Mouse (Mus musculus): ENCODE results near the gene Sap18b. TPM values are rescaled to one million over a fixed set of nuclear protein-coding genes. Genes with fewer than 3 reads are reported as not detected.
"Not testable (repeated sequence)": the region's sequence is repeated elsewhere in the genome, so short reads cannot be mapped to it uniquely, and the experiment has no call there.

The Sap18b gene
- total RNA-seq, 4 experiments from 2014 or later = 46.8 to 88.6 (median 67.0) TPM

GRCm38 (mm10) chr8:95822096-95822495 is 3.0 kb upstream of the Sap18b start:
- DNase-seq (ENCODE audit: low spot score in 2 of 2) = no peak

- no peak for DNase-seq (ENCODE audit: low spot score in 2 of 2)
Measured at GRCm38 (mm10) chr8:95822699-95823098, 2.4 kb upstream of the Sap18b start.

DNA sequence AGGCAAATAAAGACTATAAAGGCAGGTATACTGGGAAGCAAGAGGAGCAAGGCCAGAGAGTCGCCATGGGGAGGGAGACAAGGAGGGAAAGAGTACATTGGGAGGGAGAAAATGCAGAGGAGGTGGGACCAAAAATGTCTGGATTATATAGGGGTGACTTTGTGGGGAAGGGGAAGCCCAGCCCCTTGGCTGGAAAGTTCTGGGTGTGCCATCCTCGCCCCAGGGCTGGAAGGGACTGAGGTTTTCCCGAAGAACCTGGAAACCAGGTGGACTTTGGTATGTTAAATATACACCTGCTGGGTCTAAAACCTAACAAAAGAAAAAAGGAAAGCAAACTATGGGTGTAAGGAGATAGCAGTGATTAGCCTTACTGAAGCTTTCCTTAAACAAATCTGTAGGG is 5.0 kb downstream of the Sap18b start:
- no peak for DNase-seq (ENCODE audit: low spot score in 2 of 2)

GRCm38 (mm10) chr8:95832603-95833434 is 7.7 kb downstream of the Sap18b start:
- peak; percentile 63 to 67 for DNase-seq (ENCODE audit: low spot score in 2 of 2)

- DNase-seq (ENCODE audit: low spot score in 2 of 2) = no peak
Measured at GRCm38 (mm10) chr8:95833435-95833984, 8.4 kb downstream of the Sap18b start.

- DNase-seq (ENCODE audit: low spot score in 2 of 2) = no peak
Measured at GRCm38 (mm10) chr8:95835891-95836290, 10.7 kb downstream of the Sap18b start.

DNA sequence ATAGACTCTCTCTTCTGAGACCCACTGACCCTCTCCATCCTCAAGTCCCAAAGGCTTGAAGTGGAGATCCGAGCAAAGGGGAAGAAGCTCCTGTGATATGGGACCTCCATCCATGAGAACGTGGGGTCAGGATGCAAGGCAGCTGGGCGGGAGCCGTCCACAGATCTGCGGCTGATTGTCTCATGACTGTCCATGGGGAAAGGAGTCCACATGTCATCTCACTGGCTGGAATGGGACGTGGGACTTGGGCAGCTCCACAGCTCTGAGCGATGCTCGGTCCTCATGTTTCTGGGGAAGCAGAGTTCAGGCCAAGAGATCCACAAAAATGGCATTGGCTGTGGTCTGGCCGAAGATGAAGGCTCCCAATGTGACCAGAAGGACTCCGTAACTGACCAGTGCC is 12.1 kb downstream of the Sap18b start:
- DNase-seq (ENCODE audit: low spot score in 2 of 2) = no peak

GRCm38 (mm10) chr8:95839289-95839688 is 14.1 kb downstream of the Sap18b start:
- DNase-seq (ENCODE audit: low spot score in 2 of 2) = no peak

DNA sequence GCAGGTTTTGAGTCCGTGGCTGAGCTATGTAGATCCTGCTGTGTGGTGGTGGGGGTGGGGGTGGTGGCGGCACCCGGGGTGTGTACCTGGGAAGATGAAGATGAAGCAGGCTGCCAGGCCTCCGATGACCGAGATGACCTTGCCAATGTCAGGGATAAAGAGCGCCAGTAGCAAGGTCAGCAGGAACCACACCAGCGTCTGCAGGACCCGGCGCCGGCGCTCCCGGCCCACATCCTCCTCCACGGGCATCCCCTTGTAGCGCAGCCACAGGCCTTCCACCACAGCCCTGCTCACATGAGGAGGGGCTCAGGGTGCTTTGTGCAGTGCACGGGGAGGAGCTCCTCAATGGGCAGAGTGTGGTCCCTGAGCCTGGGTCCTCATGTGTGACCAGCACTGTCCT is 16.3 kb downstream of the Sap18b start:
- DNase-seq (ENCODE audit: low spot score in 2 of 2) = no peak

GRCm38 (mm10) chr8:95843968-95844367 is 18.8 kb downstream of the Sap18b start:
- no peak for DNase-seq (ENCODE audit: low spot score in 2 of 2)

GRCm38 (mm10) chr8:95845026-95845425 is 19.9 kb downstream of the Sap18b start:
- DNase-seq (ENCODE audit: low spot score in 2 of 2) = no peak

GRCm38 (mm10) chr8:95848061-95848551 is 23.0 kb downstream of the Sap18b start:
- no peak for DNase-seq (ENCODE audit: low spot score in 2 of 2)

DNA sequence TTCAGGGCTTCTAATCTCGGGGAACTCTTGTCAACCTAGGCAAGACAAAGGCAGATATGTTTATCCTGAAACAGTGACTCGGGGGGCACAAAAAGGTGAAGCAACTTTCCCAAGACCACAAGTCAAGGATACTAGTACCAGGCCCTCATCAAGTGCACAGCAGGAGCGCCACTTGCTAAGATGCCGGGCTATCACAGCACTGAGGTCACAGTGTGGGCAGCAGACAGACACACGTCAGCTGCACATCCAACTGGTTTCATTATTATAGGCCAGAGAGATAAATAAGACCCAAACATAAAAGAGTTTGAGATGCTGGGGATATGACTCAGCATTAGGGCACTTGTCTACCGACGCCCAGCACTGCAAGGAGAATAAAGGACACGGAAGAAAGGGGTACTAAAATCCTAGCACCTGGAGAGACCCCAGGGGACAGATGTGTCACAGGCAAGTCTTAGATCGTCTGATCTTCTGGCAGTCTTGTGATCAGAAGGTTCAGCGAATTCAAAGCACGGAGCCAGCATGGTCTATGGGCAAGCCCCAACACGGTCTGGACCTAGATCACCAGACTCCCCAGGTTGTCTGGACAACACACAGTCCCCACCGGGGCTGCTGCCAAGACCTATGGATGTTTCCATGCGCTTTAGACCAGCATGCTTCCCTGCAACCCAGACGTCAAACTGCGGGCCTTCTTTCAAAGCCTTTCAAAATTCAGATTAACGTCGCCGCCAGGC is 23.8 kb downstream of the Sap18b start:
- DNase-seq (ENCODE audit: low spot score in 2 of 2) = no peak

DNA sequence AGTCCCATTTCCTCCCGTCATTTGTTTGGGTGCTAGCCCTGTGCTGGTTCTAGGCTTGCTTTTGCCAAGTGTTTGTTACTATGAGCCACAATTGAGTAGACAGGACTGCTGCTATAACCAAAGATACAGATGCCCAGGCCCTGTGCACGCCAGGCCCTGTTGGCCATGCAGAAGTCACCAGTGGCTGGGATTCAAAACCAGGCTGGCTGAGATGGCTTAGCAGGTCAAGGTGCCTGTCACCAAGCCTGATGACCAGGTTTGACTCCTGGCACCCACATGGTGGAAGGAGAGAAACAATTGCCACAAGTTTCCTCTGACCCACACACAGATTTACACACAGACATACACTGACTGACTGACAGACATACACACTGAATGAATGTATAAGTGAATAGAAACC is 25.2 kb downstream of the Sap18b start:
- DNase-seq (ENCODE audit: low spot score in 2 of 2) = no peak

DNA sequence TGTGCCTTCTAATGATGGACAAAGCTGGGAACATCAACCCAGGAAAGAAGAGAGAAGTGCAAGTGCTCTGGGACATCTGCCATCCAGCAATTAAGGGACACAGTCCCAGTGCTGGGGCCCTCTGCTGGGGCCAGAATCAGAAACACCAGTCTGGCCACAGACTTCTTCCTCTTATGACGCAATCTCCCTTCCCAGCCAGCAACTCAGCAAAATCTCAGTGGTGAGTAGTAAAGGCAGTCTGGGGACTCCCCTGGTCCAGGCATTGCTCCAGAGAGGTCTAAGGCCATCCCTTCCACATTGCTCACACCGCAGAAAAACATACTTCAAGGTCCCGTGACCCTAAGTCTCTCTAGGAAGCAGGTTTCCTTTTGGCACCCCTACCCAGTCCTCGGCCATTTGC is 27.1 kb downstream of the Sap18b start:
- peak in 1 of 2 experiments; percentile 9 for DNase-seq (ENCODE audit: low spot score in 2 of 2)

DNA sequence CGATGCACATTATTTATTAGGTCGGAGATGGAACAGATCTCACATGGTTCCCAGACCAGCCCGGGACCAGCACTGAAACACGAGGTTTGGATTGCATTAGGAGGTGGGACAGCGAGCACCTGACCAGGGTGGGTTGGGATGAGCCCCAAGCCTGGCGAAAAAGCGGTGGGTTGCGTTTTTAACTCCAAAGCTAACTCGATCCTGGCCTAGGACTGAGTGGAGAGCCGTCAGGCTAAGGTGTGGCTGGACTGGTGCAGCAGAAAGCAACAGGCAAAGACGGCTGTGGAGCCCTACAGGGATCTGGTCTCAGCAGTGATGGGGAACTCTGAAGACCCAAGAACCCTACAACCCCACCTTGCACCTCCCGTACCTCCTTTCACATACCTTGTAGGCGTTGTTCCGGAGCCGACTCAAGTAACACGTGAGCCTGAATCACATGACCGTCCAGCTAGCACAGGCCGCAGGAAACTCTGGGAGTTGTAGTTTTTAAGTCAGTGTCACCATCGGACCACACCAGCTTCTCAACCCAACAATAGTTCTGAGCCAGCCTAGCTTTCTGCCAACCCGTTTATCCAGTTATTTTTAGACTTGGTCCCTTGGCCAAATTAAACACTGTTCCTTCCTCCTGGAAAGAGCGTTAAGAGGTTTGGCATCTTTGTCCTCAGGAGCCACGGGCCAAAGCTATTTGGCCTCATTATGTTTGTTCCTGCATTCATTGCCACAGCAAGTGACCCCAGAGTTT is 28.1 kb downstream of the Sap18b start, which contains the start of gene Slc38a7:
Slc38a7 (minus strand) TSS at position 438 of the 742 bp plus-strand sequence.
- DNase-seq (ENCODE audit: low spot score in 2 of 2) = peak; percentile 48 to 61

DNA sequence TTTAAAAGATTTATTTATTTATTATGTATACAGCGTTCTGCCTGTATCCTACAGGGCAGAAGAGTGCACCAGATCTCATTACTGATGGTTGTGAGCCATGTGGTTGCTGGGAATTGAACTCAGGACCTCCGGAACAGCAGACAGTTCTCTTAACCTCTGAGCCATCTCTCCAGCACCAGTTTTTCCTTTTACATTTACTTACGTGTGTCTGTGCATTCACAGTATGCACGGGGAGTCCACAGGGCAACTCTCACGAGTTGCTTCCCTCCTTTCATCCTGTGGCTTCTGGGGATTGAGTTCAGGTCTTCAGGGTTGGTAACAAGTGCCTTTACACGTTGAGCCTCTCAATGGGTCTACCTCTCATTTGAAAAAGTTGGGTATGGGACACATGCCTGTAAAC is 29.0 kb downstream of the Sap18b start:
- DNase-seq (ENCODE audit: low spot score in 2 of 2) = no peak

- not testable (repeated sequence) for DNase-seq (ENCODE audit: low spot score in 2 of 2)
Measured at GRCm38 (mm10) chr8:95863761-95864440, 38.8 kb downstream of the Sap18b start.

DNA sequence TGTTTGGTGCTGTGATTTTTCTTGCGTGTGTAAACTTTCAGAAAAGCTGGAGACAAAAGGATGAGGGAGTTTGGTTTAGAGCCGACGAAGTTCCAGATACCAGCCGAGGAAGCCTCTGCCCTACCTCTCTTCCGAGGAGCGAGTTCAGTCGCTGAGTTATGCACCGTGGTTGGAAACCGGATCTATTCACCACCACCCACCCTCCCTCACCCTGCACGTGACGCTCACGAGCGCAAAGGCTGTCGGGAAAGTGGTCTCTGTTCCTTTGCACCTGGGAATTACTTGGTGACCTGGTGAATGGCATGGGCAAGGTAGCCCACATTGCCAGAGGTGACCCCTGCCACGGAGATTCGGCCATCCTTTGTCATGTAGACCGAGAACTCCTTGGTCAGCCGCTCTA is 39.7 kb downstream of the Sap18b start:
- not testable (repeated sequence) for DNase-seq (ENCODE audit: low spot score in 2 of 2)

GRCm38 (mm10) chr8:95871690-95872089 is 46.5 kb downstream of the Sap18b start:
- no peak for DNase-seq (ENCODE audit: low spot score in 2 of 2)

DNA sequence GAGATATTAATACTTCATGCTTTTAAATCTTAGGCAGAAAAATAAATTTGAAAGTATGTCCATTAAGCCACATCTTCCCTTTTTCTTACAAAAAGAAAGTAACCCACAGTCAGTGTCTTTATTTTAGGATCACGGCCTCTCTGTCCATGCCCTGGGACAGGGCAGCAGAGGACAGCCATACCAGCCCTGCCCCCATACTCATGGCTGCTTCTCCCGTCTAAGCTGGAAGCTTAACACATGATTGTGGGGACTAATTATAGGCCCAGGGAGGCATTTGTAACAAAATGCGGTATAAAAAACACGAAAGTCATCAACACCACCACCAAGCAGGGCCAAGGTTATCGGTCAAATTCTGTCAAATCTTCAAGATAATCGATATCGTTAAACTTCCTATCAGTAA is 50.1 kb downstream of the Sap18b start:
- no peak for DNase-seq (ENCODE audit: low spot score in 2 of 2)
